Mouse (Mus musculus): ENCODE data around the gene Fas. TPM values are rescaled to one million over a fixed set of nuclear protein-coding genes. Genes with fewer than 3 reads are reported as not detected.

Gene Fas
- 13.3 and 13.9 TPM in 2 replicates for polyA plus RNA-seq (2015; fragmentation: Nextera tagmentation; extraction: Ambion mirVana)

DNA sequence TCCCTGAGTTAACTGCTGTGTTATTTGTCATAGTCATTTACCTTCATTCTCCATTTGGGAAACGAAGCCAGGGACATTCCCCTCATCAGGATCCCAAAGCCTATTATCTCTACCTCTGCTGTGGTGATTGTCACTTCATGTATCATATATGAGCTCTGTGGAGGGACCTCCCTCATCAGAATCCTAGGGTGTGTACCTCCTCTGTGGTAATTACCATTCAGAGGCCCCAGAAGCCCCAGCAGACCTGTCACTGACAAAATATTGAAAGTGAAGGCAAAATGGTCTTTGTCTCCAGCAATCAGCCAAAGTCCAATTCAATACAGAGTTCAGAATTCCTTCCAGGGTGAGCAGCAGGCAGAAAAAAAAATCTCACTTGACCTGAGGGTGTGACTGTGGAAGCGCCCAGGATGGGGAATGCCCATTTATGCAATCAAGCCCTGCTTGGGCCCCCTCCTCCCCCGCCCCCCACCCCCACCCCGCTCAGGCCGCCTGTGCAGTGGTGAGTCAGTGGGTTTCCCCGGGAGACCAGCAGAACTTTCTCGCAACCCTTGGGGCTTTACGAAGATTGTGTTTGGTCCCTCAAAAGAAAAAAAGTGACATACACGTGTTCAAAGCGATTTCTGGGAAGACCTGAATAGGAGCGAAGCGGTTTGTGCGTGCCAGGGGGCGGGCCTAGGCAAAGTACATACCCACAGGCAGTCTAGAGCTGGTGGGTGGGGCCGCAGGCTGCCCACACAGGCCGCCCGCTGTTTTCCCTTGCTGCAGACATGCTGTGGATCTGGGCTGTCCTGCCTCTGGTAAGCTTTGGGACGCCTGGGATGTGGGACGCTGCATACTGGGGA, at the start of gene Fas:
Fas (plus strand) TSS at position 719 of the 842 bp plus-strand sequence.

DNA sequence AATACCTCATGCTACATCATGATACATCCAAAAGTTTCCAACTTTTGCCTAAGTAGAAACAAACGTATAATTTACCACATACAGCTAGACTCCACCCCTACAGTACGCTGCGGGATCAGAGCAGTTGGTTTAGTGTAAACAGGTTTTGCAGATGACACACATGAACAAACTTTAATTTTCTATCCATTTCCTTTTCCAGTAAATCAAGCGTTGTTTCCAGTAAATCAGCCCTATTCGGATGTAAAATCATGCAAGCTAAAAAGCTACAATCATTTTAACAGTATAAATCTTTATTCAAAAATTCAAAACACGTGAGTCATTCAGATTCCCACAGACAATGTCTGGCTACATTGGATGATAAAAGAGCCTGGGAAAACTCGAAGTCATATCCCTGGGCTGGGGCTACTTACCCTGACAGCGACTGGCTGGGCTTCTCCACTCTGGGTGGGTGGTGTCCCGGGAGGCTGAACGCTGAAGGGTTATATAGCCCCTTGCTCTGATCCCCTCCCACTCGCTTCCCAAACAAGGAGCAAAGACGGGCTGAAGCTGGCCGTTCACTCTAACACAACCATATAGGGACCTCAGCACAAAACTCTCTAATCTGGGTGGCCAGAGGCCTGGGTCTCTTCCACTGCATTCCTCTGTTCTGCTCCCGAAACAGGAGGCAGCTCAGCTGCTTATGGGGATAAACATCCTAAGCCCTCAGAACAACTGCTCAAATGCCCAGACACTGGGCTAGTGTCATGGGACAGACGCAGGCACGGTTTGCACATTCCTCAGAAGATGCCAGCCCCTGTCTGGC, 35.4 kb upstream of the Fas start, which contains the start of gene Acta2:
Acta2 (minus strand) TSS at position 711 of the 802 bp plus-strand sequence.

Other genes starting within 250 kb of the Fas start
- gene Lipn, start 223.3 kb upstream of the Fas start, polyA plus RNA-seq (2015; fragmentation: Nextera tagmentation; extraction: Ambion mirVana): 0.51 and 0.74 TPM in 2 replicates
- gene Lipm, start 189.7 kb upstream of the Fas start, polyA plus RNA-seq (2015; fragmentation: Nextera tagmentation; extraction: Ambion mirVana): 0.14 TPM in 1 of 2 replicates, not detected in the other
- not detected in 2 replicates for gene Ankrd22, start 124.6 kb upstream of the Fas start, polyA plus RNA-seq (2015; fragmentation: Nextera tagmentation; extraction: Ambion mirVana)
- 6.5 and 7.4 TPM in 2 replicates for gene Stambpl1, start 98.4 kb upstream of the Fas start, polyA plus RNA-seq (2015; fragmentation: Nextera tagmentation; extraction: Ambion mirVana)
- 42.7 and 55.0 TPM in 2 replicates for gene Acta2, start 35.1 kb upstream of the Fas start, polyA plus RNA-seq (2015; fragmentation: Nextera tagmentation; extraction: Ambion mirVana)
- gene Ch25h, start 184.5 kb downstream of the Fas start, polyA plus RNA-seq (2015; fragmentation: Nextera tagmentation; extraction: Ambion mirVana): 0.14 and 0.40 TPM in 2 replicates
- gene Lipa, start 236.8 kb downstream of the Fas start, polyA plus RNA-seq (2015; fragmentation: Nextera tagmentation; extraction: Ambion mirVana): 88.4 and 224 TPM in 2 replicates

All from adrenal gland, postnatal 0 days (tissue).